Mouse (Mus musculus): ENCODE measurements around the gene Rab29.
"Not testable (repeated sequence)": the region's sequence is repeated elsewhere in the genome, so short reads cannot be mapped to it uniquely, and the experiment has no call there.

Rab29 gene

GRCm38 (mm10) chr1:131865596-131865995, 1.4 kb upstream of the Rab29 start:
- DNase-seq (ENCODE audit: low spot score): no peak

GRCm38 (mm10) chr1:131866304-131866999, 572 bp upstream of the Rab29 start:
- no peak for DNase-seq (ENCODE audit: low spot score)

- DNase-seq (ENCODE audit: low spot score): no peak
Measured at GRCm38 (mm10) chr1:131867946-131868290, 894 bp downstream of the Rab29 start.

- no peak for DNase-seq (ENCODE audit: low spot score)
Measured at GRCm38 (mm10) chr1:131869561-131869960, 2.5 kb downstream of the Rab29 start.

- no peak for DNase-seq (ENCODE audit: low spot score)
Measured at GRCm38 (mm10) chr1:131872856-131873255, 5.8 kb downstream of the Rab29 start.

GRCm38 (mm10) chr1:131879816-131880215, 12.8 kb downstream of the Rab29 start:
- DNase-seq (ENCODE audit: low spot score): no peak

- no peak for DNase-seq (ENCODE audit: low spot score)
Measured at GRCm38 (mm10) chr1:131882787-131883186, 15.8 kb downstream of the Rab29 start.

GRCm38 (mm10) chr1:131886173-131886572, 19.1 kb downstream of the Rab29 start:
- no peak for DNase-seq (ENCODE audit: low spot score)

- no peak for DNase-seq (ENCODE audit: low spot score)
Measured at GRCm38 (mm10) chr1:131886641-131887040, 19.6 kb downstream of the Rab29 start.

- DNase-seq (ENCODE audit: low spot score): no peak
Measured at GRCm38 (mm10) chr1:131890043-131890658, 23.1 kb downstream of the Rab29 start.

- DNase-seq (ENCODE audit: low spot score): no peak
Measured at GRCm38 (mm10) chr1:131891436-131891835, 24.4 kb downstream of the Rab29 start.

- DNase-seq (ENCODE audit: low spot score): no peak
Measured at GRCm38 (mm10) chr1:131902679-131903078, 35.7 kb downstream of the Rab29 start.

- no peak for DNase-seq (ENCODE audit: low spot score)
Measured at GRCm38 (mm10) chr1:131903251-131903650, 36.2 kb downstream of the Rab29 start.

- no peak for DNase-seq (ENCODE audit: low spot score)
Measured at GRCm38 (mm10) chr1:131905497-131905896, 38.5 kb downstream of the Rab29 start.

GRCm38 (mm10) chr1:131908456-131908855, 41.4 kb downstream of the Rab29 start:
- no peak for DNase-seq (ENCODE audit: low spot score)

GRCm38 (mm10) chr1:131909236-131909635, 42.2 kb downstream of the Rab29 start:
- not testable (repeated sequence) for DNase-seq (ENCODE audit: low spot score)

- peak; percentile 91 for DNase-seq (ENCODE audit: low spot score)
Measured at GRCm38 (mm10) chr1:131910001-131910648, 43.1 kb downstream of the Rab29 start, which contains the start of gene Nucks1. TSS of gene Nucks1 (plus strand) at chr1:131910534.

- peak; percentile 77 for DNase-seq (ENCODE audit: low spot score)
Measured at GRCm38 (mm10) chr1:131910674-131911558, 43.9 kb downstream of the Rab29 start.

- DNase-seq (ENCODE audit: low spot score): no peak
Measured at GRCm38 (mm10) chr1:131917634-131918033, 50.6 kb downstream of the Rab29 start.

- no peak for DNase-seq (ENCODE audit: low spot score)
Measured at GRCm38 (mm10) chr1:131919052-131919451, 52.0 kb downstream of the Rab29 start.

- no peak for DNase-seq (ENCODE audit: low spot score)
Measured at GRCm38 (mm10) chr1:131922100-131922499, 55.1 kb downstream of the Rab29 start.
